Mouse (Mus musculus) lung, postnatal 10 days (tissue): ENCODE data around the gene Pcdh11x.
A peak's percentile ranks its signal among the peaks of the same experiment; 100 is the strongest.
"Not testable (repeated sequence)": the region's sequence is repeated elsewhere in the genome, so short reads cannot be mapped to it uniquely, and the experiment has no call there.

Source experiments
- DNase-seq: peaks from one replicate; pipeline ENCODE4 v3.0.0; 2021

Gene Pcdh11x

DNA sequence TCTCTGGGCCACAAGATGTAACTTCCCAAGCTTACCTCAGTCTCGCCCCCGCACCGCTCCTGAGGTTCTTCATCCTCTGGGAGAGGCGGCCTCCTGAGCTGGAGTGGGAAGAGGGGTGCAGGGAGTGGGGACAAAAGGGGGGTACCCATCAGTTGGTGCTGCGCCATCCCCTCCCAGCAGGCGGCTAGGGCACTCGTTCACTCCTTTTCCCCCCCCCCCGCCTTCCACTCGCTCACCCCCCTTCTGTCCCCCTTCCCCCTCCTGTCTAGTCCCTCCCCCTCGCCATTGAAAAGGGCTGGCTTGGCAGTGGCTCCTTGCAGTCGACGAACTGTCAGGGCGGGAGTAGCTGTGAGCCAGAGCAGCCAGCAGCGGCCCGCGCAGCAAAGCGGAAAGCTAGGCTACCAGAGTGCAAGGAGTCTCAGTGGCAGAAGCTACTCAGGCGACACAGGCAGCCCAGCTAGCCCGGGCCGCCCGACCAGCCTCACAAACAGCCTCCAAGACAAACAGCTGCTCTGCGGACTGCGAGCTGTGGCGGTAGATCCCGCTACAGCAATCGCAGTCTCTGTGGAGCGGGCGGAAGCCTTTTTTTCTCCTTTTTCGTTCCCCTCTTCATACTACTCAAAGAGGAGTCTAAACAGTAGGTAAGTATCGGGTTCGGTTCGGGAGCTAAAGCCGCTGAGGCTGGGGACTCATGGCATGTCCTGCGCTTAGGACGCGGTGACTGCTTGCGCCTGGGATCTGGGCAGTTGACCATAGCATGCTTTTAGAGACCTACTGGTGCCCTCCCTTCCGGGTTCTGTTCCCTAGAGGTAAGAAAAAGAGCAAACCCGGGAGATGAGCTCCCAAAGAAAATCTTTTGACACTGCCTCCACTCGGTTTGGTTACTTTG, at the start of gene Pcdh11x:
Gene Pcdh11x (plus strand): TSS at position 249 of the 889 bp plus-strand sequence.
- DNase-seq, result peak; percentile 34

- no peak for DNase-seq
These were observed 30.0 kb upstream of the Pcdh11x start for GRCm38 (mm10) chrX:120260089-120260488.

DNA sequence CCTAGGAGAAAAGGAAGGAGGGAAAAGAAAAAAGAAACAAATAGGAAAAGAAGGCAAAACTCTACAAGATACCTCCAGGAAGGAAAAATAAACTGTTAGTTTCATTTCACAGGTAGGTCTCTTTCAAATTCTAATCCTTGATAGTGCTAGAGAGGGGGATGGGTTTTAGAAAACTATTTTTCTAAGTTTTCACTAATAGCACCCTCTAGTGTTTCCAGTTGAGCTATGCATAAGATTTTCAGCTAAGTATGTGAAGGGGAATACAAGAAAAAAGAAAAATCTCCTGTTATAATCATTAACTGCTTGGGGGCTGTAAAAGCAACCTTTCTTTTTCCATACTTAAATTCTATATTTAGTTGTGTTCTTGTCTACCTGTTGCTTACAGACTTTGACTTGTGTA, 4.5 kb upstream of the Pcdh11x start:
- no peak for DNase-seq

- DNase-seq, result no peak
These were observed 2.6 kb upstream of the Pcdh11x start for GRCm38 (mm10) chrX:120287502-120287901.

GRCm38 (mm10) chrX:120290900-120291280, 831 bp downstream of the Pcdh11x start:
- no peak for DNase-seq

DNA sequence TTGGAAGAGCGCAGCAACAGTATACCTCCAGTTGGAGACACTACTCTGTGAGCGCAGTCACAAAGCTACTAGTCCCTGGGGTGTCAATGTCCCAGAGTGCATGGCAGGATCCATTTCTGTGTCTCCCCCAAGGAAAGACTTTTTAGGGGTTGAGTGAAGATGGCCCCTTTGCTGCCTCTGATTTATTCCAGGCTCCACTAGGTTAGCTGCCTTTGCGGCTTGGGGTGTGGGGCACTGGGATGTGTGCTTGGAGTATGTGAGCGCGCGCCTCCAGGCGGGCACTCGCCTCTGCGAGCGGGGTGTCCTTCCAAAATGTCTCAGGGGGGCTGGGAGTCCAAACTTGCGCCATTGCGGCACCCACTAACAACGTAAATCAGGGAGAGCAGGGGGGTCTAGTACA, 1.6 kb downstream of the Pcdh11x start:
- no peak for DNase-seq

DNA sequence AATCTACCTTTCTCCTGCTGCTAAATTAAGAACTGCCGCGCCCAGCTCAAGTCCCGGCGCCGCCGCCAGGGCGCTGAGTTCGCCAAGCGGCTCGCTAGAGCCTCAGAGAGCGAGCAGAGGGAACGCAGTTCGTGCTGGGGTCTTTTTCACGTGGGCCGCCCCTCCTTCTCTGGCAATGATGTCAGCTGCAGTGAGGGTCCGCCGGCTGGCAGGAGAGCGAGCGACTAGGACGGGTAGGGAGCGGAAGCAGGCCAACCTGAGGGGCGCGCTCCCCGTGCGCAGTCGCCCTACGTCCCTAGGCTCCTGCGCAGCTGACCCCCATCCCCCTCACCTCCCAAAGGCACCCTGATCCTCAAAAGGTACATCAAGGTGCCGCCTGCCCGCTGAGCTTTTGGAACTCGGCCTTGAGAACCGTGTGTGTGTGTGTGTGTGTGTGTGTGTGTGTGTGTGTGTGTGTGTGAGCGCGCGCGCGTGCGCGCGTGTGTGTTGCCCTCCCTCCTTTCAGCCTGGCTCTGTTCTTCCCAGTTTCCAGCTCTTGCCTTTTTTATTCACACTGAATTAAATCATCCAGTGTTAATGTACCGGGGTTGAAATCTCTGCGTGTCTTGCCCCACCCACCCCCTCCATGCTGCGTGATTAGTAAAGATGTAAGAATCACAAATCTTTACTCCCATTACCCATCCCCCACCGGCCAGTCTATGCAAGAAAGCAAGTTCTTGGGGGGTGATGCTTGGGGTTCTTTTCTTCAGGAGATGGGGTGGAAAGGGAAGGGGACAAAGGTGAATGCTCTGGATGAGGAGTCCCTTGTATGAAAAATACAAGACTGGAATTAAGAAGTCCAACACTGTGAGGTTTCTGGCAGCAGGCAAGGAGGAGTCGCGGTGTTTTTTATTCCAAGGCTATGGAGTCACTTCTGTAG, 3.0 kb downstream of the Pcdh11x start:
- no peak for DNase-seq

DNA sequence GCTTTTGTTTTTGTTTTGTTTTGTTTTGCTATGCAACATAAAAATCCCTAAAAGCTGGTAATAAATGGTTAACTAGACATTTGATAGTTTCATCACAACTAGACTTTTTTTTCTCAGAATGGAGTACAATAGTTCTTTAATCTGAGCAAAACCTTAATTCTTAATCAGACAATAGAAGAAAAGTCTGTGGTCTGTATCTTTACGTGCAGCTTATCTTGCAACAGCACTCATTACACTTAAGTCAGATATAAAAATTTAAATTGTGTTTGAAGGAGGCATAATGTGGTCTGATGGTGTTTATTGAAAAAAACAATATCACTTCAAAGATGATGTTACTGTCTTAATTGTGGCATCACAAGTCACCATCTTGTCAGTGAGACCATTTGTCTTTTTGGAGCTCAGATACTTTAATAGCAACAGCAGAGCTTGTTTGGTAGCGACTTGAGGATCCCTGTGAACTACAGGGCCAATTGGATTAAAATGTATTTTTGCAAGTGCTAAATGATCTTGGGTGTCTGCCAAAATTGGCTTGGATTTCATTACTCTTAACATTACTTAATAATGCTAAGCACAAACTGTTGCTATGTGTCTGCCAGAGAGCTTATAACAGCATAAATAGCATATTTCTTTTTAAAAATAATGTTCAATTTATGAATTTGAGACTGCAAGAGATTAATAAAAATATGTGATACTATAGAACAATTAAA, 11.6 kb downstream of the Pcdh11x start:
- DNase-seq, result no peak

- not testable (repeated sequence) for DNase-seq
These were observed 22.9 kb downstream of the Pcdh11x start, which contains the start of gene H2afb3 for GRCm38 (mm10) chrX:120312995-120313394. Gene H2afb3 (minus strand): TSS chrX:120313095.

- DNase-seq, result no peak
These were observed 176.2 kb downstream of the Pcdh11x start for GRCm38 (mm10) chrX:120466225-120466624.

DNA sequence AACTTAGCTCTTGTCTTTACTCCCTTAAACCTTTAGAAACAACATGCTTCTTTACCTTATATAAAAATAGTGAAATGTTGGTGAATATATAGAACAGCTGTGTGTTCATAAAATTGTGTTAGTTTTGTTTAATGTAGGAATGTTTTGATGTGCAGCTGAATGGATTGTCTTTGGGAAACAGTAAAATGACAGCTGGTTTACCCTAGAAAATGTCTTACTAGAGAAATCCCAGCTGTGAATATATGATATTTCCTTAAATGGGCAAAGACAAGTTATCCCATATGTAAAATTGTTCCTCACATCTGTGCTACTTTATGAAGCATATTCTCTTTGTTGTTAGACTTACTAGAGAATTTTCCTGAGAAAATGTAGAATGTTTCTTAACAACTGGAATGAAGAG, 196.4 kb downstream of the Pcdh11x start:
- DNase-seq, result no peak

DNA sequence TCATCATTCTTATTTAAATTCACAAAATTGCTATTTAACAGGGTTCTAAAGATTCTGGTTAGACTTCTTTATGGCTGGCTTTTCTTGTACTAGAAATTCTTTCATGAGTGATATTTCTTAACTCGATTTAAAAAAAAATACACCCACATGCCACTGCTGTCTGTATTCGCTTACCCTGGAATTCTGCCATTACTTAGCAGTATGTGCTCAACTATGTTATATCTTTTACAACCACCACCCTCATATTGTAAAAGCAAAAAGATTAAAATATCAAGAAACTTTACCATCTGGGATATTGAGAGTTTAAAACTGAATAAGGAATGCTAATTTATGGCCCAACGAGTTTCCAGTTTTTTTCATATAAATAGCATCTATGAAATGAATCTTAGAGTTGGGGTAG, 234.9 kb downstream of the Pcdh11x start:
- no peak for DNase-seq

DNA sequence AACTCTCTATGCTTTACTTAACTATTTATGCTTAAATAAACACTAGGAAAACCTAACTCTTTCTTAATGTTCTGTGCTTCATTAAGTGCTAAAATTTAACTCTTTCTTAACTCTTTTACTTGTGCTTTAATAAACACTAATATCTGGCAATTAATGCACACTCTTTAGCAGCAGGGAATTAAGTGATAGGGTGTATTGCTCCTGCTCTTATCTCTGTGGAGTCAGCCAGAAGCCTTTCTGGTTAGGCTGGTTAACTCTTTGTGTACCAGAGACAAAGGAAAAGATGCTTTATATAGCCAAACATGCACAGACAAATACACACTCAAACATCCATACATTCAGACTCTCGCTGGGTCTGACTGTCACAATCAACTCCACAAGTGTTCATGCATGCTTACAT, 309.2 kb downstream of the Pcdh11x start:
- DNase-seq, result no peak

- DNase-seq, result no peak
These were observed 328.4 kb downstream of the Pcdh11x start for GRCm38 (mm10) chrX:120618460-120618859.

GRCm38 (mm10) chrX:120670236-120670635, 380.2 kb downstream of the Pcdh11x start:
- not testable (repeated sequence) for DNase-seq

DNA sequence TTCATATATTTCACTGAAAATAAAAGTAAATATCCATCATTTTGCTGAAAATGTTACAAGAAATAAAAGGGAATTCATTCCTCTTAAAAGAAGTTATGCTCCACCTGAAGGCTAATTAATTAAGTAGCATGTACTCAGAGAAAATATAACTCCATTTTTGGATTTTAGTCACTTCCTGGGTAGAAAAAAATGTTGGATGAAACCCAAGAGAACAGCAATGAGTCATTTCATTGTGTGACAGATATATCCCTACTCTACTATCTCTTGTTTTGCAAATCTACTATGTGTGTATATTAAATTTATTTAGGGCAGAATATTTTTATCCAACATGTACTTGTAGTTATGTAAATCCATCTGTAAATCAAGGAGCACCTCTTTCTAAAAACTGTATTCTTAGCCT, 444.1 kb downstream of the Pcdh11x start:
- DNase-seq, result no peak

DNA sequence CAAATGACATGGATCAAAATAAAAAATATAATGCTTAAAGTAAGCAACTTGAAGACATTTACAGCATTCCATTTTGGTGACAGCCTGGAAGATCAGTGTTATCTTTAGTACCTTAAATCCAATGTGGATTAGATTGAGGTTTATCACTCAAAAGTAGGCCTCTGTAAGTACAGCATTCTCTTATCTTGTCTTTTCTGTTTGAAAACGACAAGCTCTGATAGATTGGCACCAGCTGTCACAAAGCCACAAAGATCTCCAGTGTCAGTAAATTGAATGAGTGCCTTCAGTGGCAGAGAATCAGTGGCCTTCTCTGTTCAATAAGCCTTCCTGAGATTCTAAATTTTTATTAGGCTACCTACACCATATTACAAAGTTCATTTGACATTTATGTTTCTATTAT, 445.7 kb downstream of the Pcdh11x start:
- DNase-seq, result no peak

DNA sequence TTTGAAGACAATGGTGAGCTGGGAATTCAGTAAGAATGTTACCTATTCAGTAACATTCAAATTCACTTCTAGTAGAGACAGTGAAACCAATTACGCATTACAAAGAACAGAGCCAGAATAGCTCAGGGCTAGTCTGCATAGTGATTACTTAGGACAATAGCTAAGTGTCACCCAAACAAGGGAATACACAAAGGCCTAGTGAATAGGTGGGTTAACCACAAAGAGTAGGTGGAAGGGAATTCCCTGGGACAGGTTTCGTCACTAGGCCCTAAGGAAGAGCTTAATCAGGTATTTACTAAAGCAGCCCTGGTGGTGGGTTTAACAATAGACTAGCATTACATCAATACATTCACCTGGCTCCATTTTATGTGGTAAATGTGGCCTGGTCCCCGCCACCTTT, 654.5 kb downstream of the Pcdh11x start:
- DNase-seq, result no peak
